Mouse (Mus musculus) lung, adult 2 months (tissue): ENCODE results near the gene Pofut2.

ENCODE experiments used
- CTCF ChIP-seq: fragments of 200-500 bp; IDR thresholded peaks from 2 replicates; pipeline ENCODE4 v1.5.1; 2011; ENCODE audit warnings: mild to moderate bottlenecking, low read length, control low read depth; ENCODE audit not compliant: insufficient read depth
- POLR2A ChIP-seq: fragments of 200-500 bp; IDR thresholded peaks from 2 replicates; pipeline ENCODE4 v1.6.1; 2011; ENCODE audit warnings: low read depth, mild to moderate bottlenecking, control low read depth, low read length, borderline replicate concordance; ENCODE audit errors: extremely low read depth

GRCm38 (mm10) chr10:77273798-77274197 is 14.8 kb downstream of the Pofut2 start:
- TF ChIP-seq POLR2A (no peak), CTCF (no peak)
